Comparison of ENCODE assay signal across 20 mouse cellular contexts in the genomic region with DNA sequence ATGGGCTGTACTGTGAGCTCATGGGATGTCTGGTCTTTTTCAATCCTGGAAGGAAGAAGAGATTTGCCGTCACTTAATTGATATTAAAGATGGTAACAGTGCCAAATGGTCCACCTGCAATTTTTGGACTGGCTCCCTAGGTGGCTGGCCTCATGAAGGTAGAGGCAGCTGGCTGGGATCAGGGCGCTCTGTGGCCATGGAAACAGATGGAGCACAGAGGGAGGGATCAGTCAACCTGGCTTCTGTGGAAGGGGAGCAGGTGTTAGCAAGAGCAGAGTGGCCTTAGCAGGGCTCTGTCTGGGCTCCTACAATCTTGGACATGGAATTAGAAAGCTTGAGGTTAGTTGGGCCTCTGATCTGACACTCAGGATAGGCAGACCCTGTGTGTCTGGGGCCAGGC. TPM values are rescaled to one million over a fixed set of nuclear protein-coding genes. Genes with fewer than 3 reads are reported as not detected.
DNase-seq lines count a peak whose midpoint lies in the region; ATAC-seq and TF ChIP-seq lines count a peak whose summit lies in the region.
"Had no signal": no experiment of that assay in that cellular context is flagged by ENCODE, and none has a peak within 500 bp of the region (broad histone marks: within the 10 kb centered on the region; RNA-seq: fewer than 3 reads in every experiment).

No protein-coding gene starts in this region.

- 63% methylated on average over 2 of the region's 2 CpGs for WGBS in hindbrain, embryonic 14.5 days
- 87% methylated on average over 2 of the region's 2 CpGs for WGBS in hindbrain, embryonic 10.5 days
- WGBS in liver, postnatal 0 days (ENCODE audit: insufficient replicate concordance) = 73% methylated on average over 2 of the region's 2 CpGs
- 93% methylated on average over 2 of the region's 2 CpGs for WGBS in midbrain, embryonic 13.5 days

- no peak for DNase-seq in hindbrain, embryonic 14.5 days (ENCODE audit: low spot score)
- DNase-seq in hindbrain, embryonic 10.5 days (ENCODE audit: low spot score) = no peak
- peak; percentile 63 for DNase-seq in MN1 (ENCODE audit: low spot score)
- DNase-seq in brain, embryonic 14.5 days (ENCODE audit: low read depth) = peak; percentile 62
- DNase-seq in cerebellum, adult 9-11 months = peak; percentile 95
- DNase-seq in liver, postnatal 0 days = no peak
- DNase-seq: heart, postnatal 14 days; lung, postnatal 10 days; thymus, adult 2 months had no signal

- ATAC-seq in hindbrain, embryonic 14.5 days (ENCODE audit: low FRiP score) = no peak
- ATAC-seq in liver, postnatal 0 days = no peak
- ATAC-seq in midbrain, embryonic 13.5 days = no peak
- ATAC-seq: forebrain, embryonic 13.5 days; intestine, postnatal 0 days; midbrain, embryonic 16.5 days had no signal

- TF ChIP-seq POLR2A in brain, embryonic 14.5 days (IDR thresholded peaks at IDR 0.05; ENCODE audit: borderline replicate concordance, extremely low read depth, insufficient read depth, insufficient read length, poor library complexity, severe bottlenecking) = no peak

- H3K4me3 ChIP-seq in hindbrain, embryonic 14.5 days (replicated peaks; ENCODE audit: low read length) = no peak overlapping the region
- no peak overlapping the region for H3K4me3 ChIP-seq in hindbrain, embryonic 10.5 days
- H3K4me3 ChIP-seq in liver, postnatal 0 days (ENCODE audit: low read depth, low read length) = no peak overlapping the region
- no peak overlapping the region for H3K4me3 ChIP-seq in midbrain, embryonic 13.5 days (replicated peaks)
- H3K4me3 ChIP-seq: embryonic facial prominence, embryonic 15.5 days; forebrain, embryonic 13.5 days; layer of hippocampus, adult 2 months; left cerebral cortex, adult 2 months; limb, embryonic 12.5 days; liver, embryonic 15.5 days had no signal

- peaks cover 10% of the 10 kb centered on the region; the same call in 1 of the 2 replicates for H3K4me1 ChIP-seq in hindbrain, embryonic 14.5 days (replicated peaks; ENCODE audit: control insufficient read depth, insufficient read depth, low read length)
- 0 out of 2 replicates have a peak, but pooled peaks cover 3% of the 10 kb centered on the region for H3K4me1 ChIP-seq in hindbrain, embryonic 10.5 days (replicated peaks)
- H3K4me1 ChIP-seq in liver, postnatal 0 days (ENCODE audit: insufficient read depth) = no peaks in the 10 kb centered on the region
- H3K4me1 ChIP-seq in midbrain, embryonic 13.5 days (replicated peaks) = peaks cover 9% of the 10 kb centered on the region
- H3K4me1 ChIP-seq: limb, embryonic 12.5 days had no signal

- TF ChIP-seq CTCF in brain, embryonic 14.5 days (IDR thresholded peaks at IDR 0.05; ENCODE audit: borderline replicate concordance, extremely low read depth, insufficient read depth, insufficient read length) = no peak
- no peak for TF ChIP-seq CTCF in liver, postnatal 0 days (IDR thresholded peaks at IDR 0.05; ENCODE audit: low read depth)

- no peak overlapping the region for H3K9ac ChIP-seq in hindbrain, embryonic 14.5 days
- H3K9ac ChIP-seq in liver, postnatal 0 days (replicated peaks) = no peak overlapping the region
- no peak overlapping the region for H3K9ac ChIP-seq in midbrain, embryonic 13.5 days (replicated peaks)
- H3K9ac ChIP-seq: embryonic facial prominence, embryonic 15.5 days; forebrain, embryonic 13.5 days; limb, embryonic 12.5 days; liver, embryonic 15.5 days had no signal

- H3K9me3 ChIP-seq in hindbrain, embryonic 14.5 days (ENCODE audit: control insufficient read depth, low read length) = 0 out of 2 replicates have a peak, but pooled peaks cover 3% of the 10 kb centered on the region
- 0 out of 2 replicates have a peak, but pooled peaks cover 2% of the 10 kb centered on the region for H3K9me3 ChIP-seq in hindbrain, embryonic 10.5 days
- H3K9me3 ChIP-seq in liver, postnatal 0 days (ENCODE audit: low read length) = no peaks in the 10 kb centered on the region
- H3K9me3 ChIP-seq in midbrain, embryonic 13.5 days = no peaks in the 10 kb centered on the region
- H3K9me3 ChIP-seq: embryonic facial prominence, embryonic 15.5 days; limb, embryonic 12.5 days; liver, embryonic 15.5 days had no signal

- H3K27me3 ChIP-seq in hindbrain, embryonic 14.5 days (ENCODE audit: control insufficient read depth, insufficient read depth, low read length) = no peaks in the 10 kb centered on the region
- H3K27me3 ChIP-seq in hindbrain, embryonic 10.5 days (ENCODE audit: insufficient read depth, poor library complexity, severe bottlenecking) = no peaks in the 10 kb centered on the region; the same call in 1 of the 2 replicates
- H3K27me3 ChIP-seq in liver, postnatal 0 days (ENCODE audit: insufficient read depth, low read length) = no peaks in the 10 kb centered on the region
- no peaks in the 10 kb centered on the region for H3K27me3 ChIP-seq in midbrain, embryonic 13.5 days
- H3K27me3 ChIP-seq: embryonic facial prominence, embryonic 15.5 days; forebrain, embryonic 13.5 days; limb, embryonic 12.5 days had no signal

- no peak for TF ChIP-seq EP300 in liver, postnatal 0 days (IDR thresholded peaks at IDR 0.05; ENCODE audit: low read depth)

- no peaks in the 10 kb centered on the region for H3K36me3 ChIP-seq in hindbrain, embryonic 14.5 days (replicated peaks; ENCODE audit: control insufficient read depth, insufficient read depth)
- H3K36me3 ChIP-seq in hindbrain, embryonic 10.5 days = no peaks in the 10 kb centered on the region
- H3K36me3 ChIP-seq in liver, postnatal 0 days (replicated peaks; ENCODE audit: insufficient read depth, low read length) = no peaks in the 10 kb centered on the region
- H3K36me3 ChIP-seq in midbrain, embryonic 13.5 days = no peaks in the 10 kb centered on the region
- H3K36me3 ChIP-seq: embryonic facial prominence, embryonic 15.5 days; limb, embryonic 12.5 days; liver, embryonic 15.5 days had no signal

- no peak overlapping the region for H3K4me2 ChIP-seq in hindbrain, embryonic 14.5 days (replicated peaks)
- no peak overlapping the region for H3K4me2 ChIP-seq in liver, postnatal 0 days (ENCODE audit: low read depth, low read length)
- no peak overlapping the region for H3K4me2 ChIP-seq in midbrain, embryonic 13.5 days (replicated peaks)
- H3K4me2 ChIP-seq: embryonic facial prominence, embryonic 15.5 days; forebrain, embryonic 13.5 days; heart, embryonic 11.5 days; limb, embryonic 12.5 days; liver, embryonic 15.5 days had no signal

- 0 out of 2 replicates have a peak overlapping the region, but pooled peaks have one; percentile 41 for H3K27ac ChIP-seq in hindbrain, embryonic 14.5 days
- no peak overlapping the region for H3K27ac ChIP-seq in hindbrain, embryonic 10.5 days
- no peak overlapping the region for H3K27ac ChIP-seq in liver, postnatal 0 days (ENCODE audit: low read depth)
- no peak overlapping the region for H3K27ac ChIP-seq in midbrain, embryonic 13.5 days
- H3K27ac ChIP-seq: embryonic facial prominence, embryonic 15.5 days; kidney, postnatal 0 days; layer of hippocampus, adult 2 months; left cerebral cortex, adult 2 months; limb, embryonic 12.5 days; liver, embryonic 15.5 days had no signal

RNA-seq across cellular contexts. Expression of a gene that starts 31.9 kb away (rescaled TPM):
- 7.3 and 7.7 TPM in 2 replicates for polyA plus RNA-seq in hindbrain, embryonic 14.5 days (2014; fragmentation: Nextera tagmentation; extraction: Ambion mirVana)
- polyA plus RNA-seq in hindbrain, embryonic 10.5 days (2016; fragmentation: Nextera tagmentation; extraction: Ambion mirVana) = 1.2 TPM in 2 replicates
- 11.5 and 13.8 TPM in 2 replicates for polyA plus RNA-seq in brain, embryonic 14.5 days (2012; rRNA removed)
- polyA plus RNA-seq in liver, postnatal 0 days (2015; fragmentation: Nextera tagmentation; extraction: Ambion mirVana) = 0.04 TPM in 2 replicates
- 4.4 and 5.0 TPM in 2 replicates for polyA plus RNA-seq in midbrain, embryonic 13.5 days (2015; fragmentation: Nextera tagmentation; extraction: Ambion mirVana)

Comparison
In these comparisons a context has a peak if more than half of its experiments do, and no peak if none do; other contexts are left out.
1. DNase-seq: peak in MN1 (single experiment), brain, embryonic 14.5 days (single experiment) and cerebellum, adult 9-11 months (single experiment); none in hindbrain, embryonic 14.5 days (single experiment), hindbrain, embryonic 10.5 days (single experiment) and liver, postnatal 0 days (single experiment).